Mouse (Mus musculus): ENCODE data around the gene Gng13.

DNA sequence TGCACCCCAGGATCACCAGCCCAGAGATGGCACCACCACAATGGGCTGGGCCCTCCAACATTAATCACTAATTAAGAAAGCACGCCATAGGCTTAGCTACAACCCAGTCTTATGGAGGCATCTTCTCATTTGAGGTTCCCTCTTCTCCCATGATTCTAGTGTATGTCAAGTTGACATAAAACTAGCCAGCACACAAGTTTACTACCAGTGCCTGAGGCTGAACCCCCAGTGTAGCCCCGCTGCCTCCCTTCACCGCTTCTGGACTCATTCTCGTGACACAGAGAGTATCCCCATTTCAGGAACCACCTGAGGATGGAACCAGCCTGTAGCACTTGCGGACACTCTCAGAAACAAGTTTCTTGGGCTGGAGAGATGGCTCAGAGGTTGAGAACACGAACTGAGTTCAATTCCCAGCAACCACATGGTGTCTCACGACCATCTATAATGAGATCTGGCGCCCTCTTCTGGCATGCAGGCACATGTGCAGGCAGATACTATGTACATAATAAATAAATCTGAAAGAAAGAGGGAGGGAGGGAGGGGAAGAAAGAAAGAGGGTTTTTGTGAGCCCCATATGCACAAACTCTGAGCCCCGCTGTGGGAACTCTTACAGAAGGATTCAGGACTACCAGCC is 16.0 kb upstream of the Gng13 start:
- TF ChIP-seq CTCF (IDR thresholded peaks at IDR 0.05; ENCODE audit: control insufficient read depth, insufficient read depth, insufficient replicate concordance, low read depth, low read length) (peak; percentile 47; the same call in 1 of the 2 replicates), POLR2A (IDR thresholded peaks at IDR 0.05; ENCODE audit: control insufficient read depth, low read depth, low read length) (no peak)

Data from testis, adult 2 months (tissue).